Mouse (Mus musculus) C2C12 (cell line): ENCODE measurements around the gene Lpgat1. TPM values are rescaled to one million over a fixed set of nuclear protein-coding genes. Genes with fewer than 3 reads are reported as not detected.

Experiments
- H3K27me3 ChIP-seq: one replicate; pipeline ENCODE4 v1.6.1; 2011; ENCODE audit not compliant: control insufficient read depth, insufficient read depth, insufficient read length
- H3K36me3 ChIP-seq: one replicate; pipeline ENCODE4 v1.6.1; 2011; ENCODE audit not compliant: control insufficient read depth, insufficient read depth
- H3K4me3 ChIP-seq: one replicate; pipeline ENCODE4 v1.5.1; 2011; ENCODE audit warnings: mild to moderate bottlenecking, control low read depth; ENCODE audit not compliant: poor library complexity, insufficient read depth, severe bottlenecking
- H3K79me2 ChIP-seq: one replicate; pipeline ENCODE4 v1.6.1; 2011; ENCODE audit not compliant: control insufficient read depth, insufficient read depth
- H3K79me3 ChIP-seq: one replicate; pipeline ENCODE4 v1.6.1; 2011; ENCODE audit warnings: low read depth, control low read depth
- H3ac ChIP-seq: one replicate; pipeline ENCODE3; 2011; ENCODE audit warnings: low read depth; ENCODE audit not compliant: control insufficient read depth, insufficient read length
- CEBPB ChIP-seq: IDR thresholded peaks from one replicate; pipeline ENCODE4 v1.6.1; 2011; ENCODE audit warnings: low read depth, mild to moderate bottlenecking, control low read depth, moderate library complexity
- CTCF ChIP-seq: IDR thresholded peaks from one replicate; pipeline ENCODE4 v1.5.1; 2011; ENCODE audit not compliant: control insufficient read depth, insufficient read depth, insufficient read length
- FOSL1 ChIP-seq: IDR thresholded peaks from one replicate; pipeline ENCODE4 v1.8.0; 2011; ENCODE audit warnings: mild to moderate bottlenecking, low read length; ENCODE audit not compliant: poor library complexity, insufficient read depth, severe bottlenecking
- MAX ChIP-seq: IDR thresholded peaks from one replicate; pipeline ENCODE4 v1.6.1; 2011; ENCODE audit warnings: mild to moderate bottlenecking, control low read depth
- MYOD1 ChIP-seq: IDR thresholded peaks from one replicate; pipeline ENCODE4 v1.6.1; 2011; ENCODE audit warnings: low read depth; ENCODE audit not compliant: control insufficient read depth, insufficient read length
- MYOG ChIP-seq: IDR thresholded peaks from one replicate; pipeline ENCODE4 v1.6.1; 2011; ENCODE audit not compliant: control insufficient read depth, insufficient read length; ENCODE audit errors: extremely low read depth
- USF1 ChIP-seq: IDR thresholded peaks from one replicate; pipeline ENCODE4 v1.6.1; 2011; ENCODE audit warnings: low read depth, mild to moderate bottlenecking, control low read depth, moderate library complexity
- polyA plus RNA-seq: library from polyadenylated mRNA; unstranded; fragments of >200 nt; fragmentation: generic; extraction: Trizol; gene quantifications from one replicate; pipeline ENCODE4 v1.2.1, GENCODE M21; 2012; ENCODE audit warnings: missing spikeins

Lpgat1 gene
- polyA plus RNA-seq, 1 experiment = 16.5 TPM

- Histone ChIP-seq H3K4me3 (no peak overlapping the region), H3K79me2 (no peaks in the 10 kb centered on the region), H3K27me3 (no peaks in the 10 kb centered on the region), H3ac (no peak overlapping the region), H3K36me3 (peaks cover 3% of the 10 kb centered on the region), H3K79me3 (no peaks in the 10 kb centered on the region)
- TF ChIP-seq CEBPB = no peak
- no peak for TF ChIP-seq CTCF
- TF ChIP-seq FOSL1 = no peak
- TF ChIP-seq USF1 = no peak
- no peak for TF ChIP-seq MYOD1
- no peak for TF ChIP-seq MYOG
- TF ChIP-seq MAX = no peak
Observed at GRCm38 (mm10) chr1:191786255-191786654, 68.6 kb downstream of the Lpgat1 start.

GRCm38 (mm10) chr1:191787379-191787778 lies 69.7 kb downstream of the Lpgat1 start:
- Histone ChIP-seq H3K79me2 (no peaks in the 10 kb centered on the region), H3K36me3 (no peaks in the 10 kb centered on the region), H3K27me3 (no peaks in the 10 kb centered on the region), H3K79me3 (no peaks in the 10 kb centered on the region), H3ac (no peak overlapping the region), H3K4me3 (no peak overlapping the region)
- TF ChIP-seq USF1 = no peak
- TF ChIP-seq MYOD1 = no peak
- TF ChIP-seq MYOG = no peak
- TF ChIP-seq FOSL1 = no peak
- TF ChIP-seq CTCF = no peak

GRCm38 (mm10) chr1:191792991-191793390 lies 75.4 kb downstream of the Lpgat1 start:
- no peaks in the 10 kb centered on the region for H3K36me3 ChIP-seq
- no peak for TF ChIP-seq MAX
- TF ChIP-seq USF1 = no peak
- TF ChIP-seq CEBPB = no peak
- TF ChIP-seq MYOG = no peak
- TF ChIP-seq FOSL1 = no peak
- TF ChIP-seq MYOD1 = no peak
- no peak for TF ChIP-seq CTCF
- H3K79me2 ChIP-seq = no peaks in the 10 kb centered on the region
- H3ac ChIP-seq = no peak overlapping the region
- no peak overlapping the region for H3K4me3 ChIP-seq
- no peaks in the 10 kb centered on the region for H3K79me3 ChIP-seq
- H3K27me3 ChIP-seq = no peaks in the 10 kb centered on the region

GRCm38 (mm10) chr1:191793888-191794532 lies 76.4 kb downstream of the Lpgat1 start:
- TF ChIP-seq CEBPB (no peak), USF1 (no peak), MAX (no peak), FOSL1 (no peak), CTCF (no peak), MYOG (no peak), MYOD1 (no peak)

GRCm38 (mm10) chr1:191796238-191796896 lies 78.7 kb downstream of the Lpgat1 start:
- Histone ChIP-seq H3K36me3 (no peaks in the 10 kb centered on the region), H3ac (no peak overlapping the region), H3K79me3 (no peaks in the 10 kb centered on the region), H3K79me2 (no peaks in the 10 kb centered on the region), H3K4me3 (no peak overlapping the region), H3K27me3 (no peaks in the 10 kb centered on the region)
- TF ChIP-seq MYOG (no peak), MYOD1 (no peak), CTCF (no peak)

More at GRCm38 (mm10) chr1:191793888-191794532, 76.4 kb downstream of the Lpgat1 start:
- Histone ChIP-seq H3K4me3 (no peak overlapping the region), H3K27me3 (no peaks in the 10 kb centered on the region), H3ac (no peak overlapping the region), H3K79me3 (no peaks in the 10 kb centered on the region), H3K36me3 (no peaks in the 10 kb centered on the region), H3K79me2 (no peaks in the 10 kb centered on the region)
